Mouse (Mus musculus): ENCODE results near the gene Cdkn2c.
A peak's percentile ranks its signal among the peaks of the same experiment; 100 is the strongest.
"Not testable (repeated sequence)": the region's sequence is repeated elsewhere in the genome, so short reads cannot be mapped to it uniquely, and the experiment has no call there.

Gene Cdkn2c

DNA sequence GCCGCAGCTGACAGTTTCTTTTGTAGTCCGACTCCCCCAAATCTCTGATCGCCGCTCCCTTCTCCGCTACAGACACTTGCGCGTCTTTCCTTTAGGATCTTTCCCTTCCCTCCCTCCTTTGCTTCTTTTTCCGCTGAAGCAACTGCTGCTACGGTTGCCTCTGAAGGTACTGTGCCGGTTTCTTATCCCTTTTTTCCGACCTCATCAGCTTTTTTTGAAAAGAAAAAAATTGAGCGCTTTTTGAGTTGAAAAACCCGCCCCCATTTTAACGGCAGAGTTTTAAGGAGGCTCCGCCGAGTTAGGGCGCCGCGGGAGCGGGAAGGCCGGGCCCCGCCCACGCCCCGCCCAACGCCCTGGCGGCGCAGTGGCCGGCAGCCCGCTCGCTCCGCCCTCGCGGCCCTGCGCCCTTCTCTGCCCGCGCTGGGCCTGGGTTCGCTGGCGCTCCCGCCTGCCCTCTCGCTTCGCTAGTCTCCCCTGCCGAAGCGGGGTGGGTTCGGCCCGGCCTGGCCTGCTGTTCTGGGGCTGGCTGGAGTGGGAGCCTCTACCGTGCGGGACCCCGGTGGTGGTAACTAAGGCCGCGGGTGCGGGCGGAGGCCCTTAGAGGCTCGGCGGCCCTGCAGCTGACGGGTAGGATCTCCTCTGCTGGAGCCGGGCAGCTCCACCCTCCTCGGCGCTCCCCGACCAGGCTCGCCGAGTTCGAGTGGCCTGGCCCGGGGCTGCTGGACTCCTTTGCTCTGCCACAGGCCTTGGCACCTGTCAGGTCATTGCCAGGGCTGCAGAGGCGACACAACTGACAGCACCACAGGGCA is at the start of gene Cdkn2c:
Gene Cdkn2c (minus strand): TSS at position 729 of the 809 bp plus-strand sequence.
- peak; percentile 92 for DNase-seq (ENCODE audit: extremely low read depth, insufficient read length, low spot score)

DNA sequence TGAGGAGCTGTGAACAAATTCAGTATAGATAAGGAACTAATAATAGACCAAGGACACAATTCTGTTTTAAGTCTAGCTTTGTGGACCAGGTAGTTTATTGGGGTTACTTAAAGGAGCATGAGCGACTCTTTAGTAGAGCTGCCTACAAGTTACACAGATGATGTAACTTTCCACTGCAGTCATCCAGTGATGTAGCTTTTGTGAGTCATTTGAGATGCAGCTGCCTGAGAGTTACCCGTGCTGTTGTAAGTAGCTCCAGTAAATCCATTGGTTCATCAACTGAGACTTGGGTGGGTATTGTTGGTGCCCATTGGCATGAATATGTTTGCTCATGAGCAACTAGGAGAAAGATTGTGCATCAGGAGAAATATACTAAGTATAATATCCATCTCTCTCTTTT is 38.4 kb upstream of the Cdkn2c start:
- no peak for DNase-seq (ENCODE audit: extremely low read depth, insufficient read length, low spot score)

DNA sequence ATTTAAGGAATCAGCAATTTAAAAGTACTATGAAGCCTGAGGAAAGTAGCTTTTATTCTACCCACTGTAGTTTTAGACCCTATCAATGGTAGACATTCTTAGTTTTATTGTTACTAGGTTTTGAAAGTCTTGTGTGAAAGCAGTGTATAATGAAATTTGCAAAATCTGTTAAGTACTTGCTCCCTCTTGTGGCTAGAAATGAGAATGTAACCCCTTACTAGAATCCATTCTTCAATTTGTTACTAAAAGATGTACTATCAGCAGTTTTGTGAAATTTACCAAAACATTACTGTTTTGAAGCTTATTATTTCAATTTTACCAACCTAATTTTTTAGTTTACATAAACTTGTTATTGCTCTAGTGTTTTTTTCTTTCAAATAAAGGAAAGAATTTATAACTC is 36.6 kb upstream of the Cdkn2c start:
- no peak for DNase-seq (ENCODE audit: extremely low read depth, insufficient read length, low spot score)

DNA sequence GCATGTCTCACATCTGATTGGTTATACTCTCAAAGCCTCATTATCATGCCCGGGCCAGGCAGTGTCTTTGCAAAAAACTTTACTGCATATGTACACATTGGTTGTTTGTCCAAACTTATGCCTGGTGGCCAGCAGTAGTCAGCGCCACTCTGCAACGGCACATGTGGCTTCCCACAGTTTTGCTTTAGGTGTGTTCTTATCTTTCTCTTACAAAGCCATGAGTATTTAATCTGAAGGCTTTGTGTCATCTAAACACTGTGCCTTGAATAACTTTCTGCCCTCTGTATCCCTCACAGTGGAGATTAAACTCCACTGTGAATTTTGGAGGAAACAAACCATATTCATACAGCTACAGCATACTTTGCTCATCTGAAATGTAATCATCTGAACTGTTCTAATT is 33.7 kb upstream of the Cdkn2c start:
- not testable (repeated sequence) for DNase-seq (ENCODE audit: extremely low read depth, insufficient read length, low spot score)

DNA sequence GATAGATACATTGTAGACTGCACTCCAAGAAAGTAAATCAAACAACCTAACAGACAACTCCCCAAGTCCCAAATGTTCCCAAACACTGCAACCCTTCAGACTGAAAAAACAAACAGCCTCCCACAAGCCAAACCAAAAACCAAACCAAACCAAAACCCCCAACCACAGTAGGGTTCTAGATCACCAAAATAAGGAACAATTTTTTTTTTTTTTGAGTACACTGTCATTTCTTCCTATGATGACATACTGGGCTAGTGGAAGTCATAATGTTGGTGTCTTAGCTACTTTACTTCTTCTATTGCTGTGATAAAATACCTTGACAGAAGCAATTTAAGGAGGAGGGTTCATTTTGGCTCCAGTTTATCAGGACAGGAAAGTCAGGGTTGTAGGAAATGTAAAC is 25.7 kb upstream of the Cdkn2c start:
- no peak for DNase-seq (ENCODE audit: extremely low read depth, insufficient read length, low spot score)

DNA sequence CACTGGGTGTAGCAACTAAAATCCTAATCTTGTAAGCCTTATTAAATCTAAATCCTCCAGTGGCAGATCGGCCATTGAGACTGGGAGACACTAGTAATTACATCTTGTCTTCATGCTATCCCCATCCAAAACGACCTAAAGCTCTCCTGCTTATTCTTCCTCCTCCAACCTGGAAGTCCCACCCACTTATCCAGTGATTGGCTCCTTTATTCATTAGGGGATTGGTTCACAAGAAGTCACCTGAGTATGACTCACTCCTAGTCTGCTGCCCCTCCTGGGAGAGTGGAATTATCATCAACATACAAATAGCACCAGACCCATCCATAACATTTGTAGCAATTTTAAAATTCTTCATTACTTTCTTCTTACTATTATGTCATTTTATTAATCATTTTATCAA is 16.6 kb upstream of the Cdkn2c start:
- no peak for DNase-seq (ENCODE audit: extremely low read depth, insufficient read length, low spot score)

DNA sequence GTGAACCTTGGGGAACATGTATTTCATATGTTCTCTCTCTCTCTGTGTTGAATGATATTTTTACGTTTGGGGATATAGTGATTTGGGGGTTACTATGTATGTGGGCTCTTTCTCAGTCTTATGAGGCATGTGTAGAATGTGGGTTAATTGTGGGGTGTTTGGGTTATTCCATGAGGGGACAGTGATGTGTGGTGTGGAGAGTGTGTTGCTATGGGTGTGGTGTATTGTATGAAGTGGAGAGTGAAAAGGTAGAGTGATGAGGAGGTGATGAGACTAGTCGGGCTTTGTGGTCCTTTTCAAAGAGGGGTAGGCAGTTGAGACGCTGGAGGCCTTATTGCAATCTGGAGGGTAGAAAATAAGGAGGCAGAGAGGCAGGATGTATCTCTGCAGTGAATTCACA is 10.2 kb upstream of the Cdkn2c start:
- DNase-seq (ENCODE audit: extremely low read depth, insufficient read length, low spot score): no peak

DNA sequence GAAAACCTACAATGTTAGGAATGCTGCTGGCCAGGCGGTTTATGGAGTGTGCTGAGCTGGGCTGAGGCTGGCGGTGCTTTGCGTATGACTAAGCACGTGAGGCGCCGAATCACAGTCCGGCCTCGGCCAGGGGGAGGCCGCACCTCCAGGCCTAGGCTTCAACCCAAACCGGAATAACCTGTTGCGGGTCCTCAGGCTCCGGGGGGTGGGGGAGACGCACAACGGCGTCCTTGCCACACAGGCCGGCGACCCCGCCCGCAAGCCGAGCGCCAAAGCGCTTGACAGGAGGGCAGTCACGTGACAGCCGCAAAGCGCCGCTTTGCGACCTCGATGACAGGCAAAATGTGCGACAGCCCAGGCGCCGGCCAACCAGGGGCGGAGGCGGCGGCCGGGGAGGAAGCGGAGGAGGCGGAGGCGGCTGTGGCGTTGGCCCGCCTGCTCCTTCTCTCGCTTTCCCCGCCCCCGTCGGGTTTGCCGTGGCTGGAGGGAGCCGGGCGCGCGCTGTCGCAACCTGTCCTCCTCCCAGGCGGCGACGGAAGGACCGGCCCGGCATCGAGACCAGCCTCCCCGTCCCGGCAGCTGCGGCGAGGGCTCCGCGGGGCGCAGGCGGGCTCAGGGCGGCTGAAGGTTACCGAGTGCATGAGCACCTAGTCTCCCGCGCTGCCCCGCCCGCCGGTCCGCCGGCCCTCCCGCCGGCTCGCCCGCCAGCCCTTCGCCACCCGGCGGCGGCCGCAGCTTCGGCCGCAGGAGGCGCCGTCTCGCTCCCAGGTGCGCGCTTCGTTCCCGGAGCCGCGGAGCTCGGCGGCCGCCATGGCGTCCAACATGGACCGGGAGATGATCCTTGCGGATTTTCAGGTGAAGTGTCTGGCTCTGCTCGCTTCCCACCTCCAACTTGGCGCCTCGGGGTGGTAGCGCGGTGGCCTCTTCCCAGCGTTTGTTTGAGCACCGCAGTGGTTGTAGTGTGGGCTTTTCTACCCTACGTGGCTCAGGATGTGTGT is 9.5 kb upstream of the Cdkn2c start, which contains the start of gene Faf1:
Gene Faf1 (plus strand): TSS at position 371 of the 998 bp plus-strand sequence.
- peak; percentile 99 for DNase-seq (ENCODE audit: extremely low read depth, insufficient read length, low spot score)

DNA sequence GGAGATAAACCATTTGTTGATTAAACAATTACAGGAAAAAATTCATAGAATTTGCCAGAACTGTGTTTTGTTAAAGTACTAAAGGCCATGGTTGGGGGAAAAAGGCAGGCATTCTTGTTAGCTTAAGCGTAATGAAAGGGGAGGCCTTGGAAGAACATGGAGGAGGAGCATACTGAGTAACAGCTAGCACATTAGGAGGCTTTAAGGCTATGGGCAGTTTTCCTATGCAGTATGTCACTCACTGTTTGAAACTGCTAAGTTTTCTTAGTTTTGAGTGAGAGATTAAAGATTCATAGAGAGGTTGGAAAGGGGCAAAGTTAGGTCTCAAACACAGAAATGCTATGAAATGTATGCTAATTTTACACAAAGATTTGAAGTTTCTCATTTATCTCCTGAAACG is 7.1 kb upstream of the Cdkn2c start:
- DNase-seq (ENCODE audit: extremely low read depth, insufficient read length, low spot score): no peak

DNA sequence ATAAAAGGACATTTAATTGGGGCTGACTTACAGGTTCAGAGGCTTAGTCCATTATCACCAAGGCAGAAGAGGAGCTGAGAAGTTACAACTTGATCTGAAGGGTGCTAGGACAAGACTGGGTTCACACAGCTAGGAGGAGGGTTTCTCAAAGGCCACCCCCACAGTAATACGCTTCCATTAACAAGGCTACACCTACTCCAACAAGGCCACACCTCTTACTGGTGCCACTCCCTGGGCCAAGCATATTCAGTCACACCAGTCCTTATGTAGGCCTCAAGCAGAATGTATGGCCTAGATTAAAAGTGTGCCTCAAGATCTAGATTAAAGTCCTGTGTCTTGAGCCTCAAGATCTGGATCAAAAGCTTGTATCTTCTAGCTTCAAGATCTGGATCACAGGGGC is 5.0 kb upstream of the Cdkn2c start:
- no peak for DNase-seq (ENCODE audit: extremely low read depth, insufficient read length, low spot score)

DNA sequence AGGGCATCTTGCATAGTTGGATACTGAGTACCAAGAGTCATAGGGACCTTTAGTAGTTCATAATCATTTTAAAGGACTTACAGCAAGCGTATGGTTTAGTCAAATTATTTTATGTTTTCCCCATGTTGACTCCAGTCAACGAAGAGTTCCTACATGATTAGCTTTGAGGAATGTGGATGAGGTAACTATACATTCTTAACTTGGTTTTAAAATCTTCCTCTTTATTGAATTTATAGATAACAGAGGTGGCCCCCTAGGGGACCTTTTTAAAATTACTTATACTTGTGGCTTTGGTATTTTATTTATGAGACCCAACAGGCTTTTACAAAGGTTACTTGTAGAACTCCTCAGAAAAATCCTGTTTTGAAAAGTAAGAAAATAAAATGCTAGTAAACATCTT is 3.2 kb upstream of the Cdkn2c start:
- DNase-seq (ENCODE audit: extremely low read depth, insufficient read length, low spot score): no peak

DNA sequence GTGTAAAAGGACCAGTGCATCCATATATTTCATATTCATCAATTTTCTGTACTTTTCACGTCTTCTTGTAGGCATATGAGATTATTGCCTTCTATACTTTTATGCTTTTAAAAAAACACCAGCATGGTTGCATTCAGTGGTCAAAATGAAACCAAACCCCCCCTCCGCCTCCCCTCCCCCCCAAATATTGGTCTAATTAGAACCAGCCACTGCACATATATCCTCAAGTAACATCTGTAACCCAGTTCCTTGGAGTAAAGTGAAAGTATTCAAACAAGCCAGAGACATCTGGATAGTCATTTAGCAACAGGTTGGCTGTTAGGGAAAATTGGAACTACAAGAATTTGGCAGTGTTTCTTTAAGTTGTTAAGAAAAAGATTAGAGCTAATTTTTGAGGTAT is 529 bp upstream of the Cdkn2c start:
- DNase-seq (ENCODE audit: extremely low read depth, insufficient read length, low spot score): no peak

DNA sequence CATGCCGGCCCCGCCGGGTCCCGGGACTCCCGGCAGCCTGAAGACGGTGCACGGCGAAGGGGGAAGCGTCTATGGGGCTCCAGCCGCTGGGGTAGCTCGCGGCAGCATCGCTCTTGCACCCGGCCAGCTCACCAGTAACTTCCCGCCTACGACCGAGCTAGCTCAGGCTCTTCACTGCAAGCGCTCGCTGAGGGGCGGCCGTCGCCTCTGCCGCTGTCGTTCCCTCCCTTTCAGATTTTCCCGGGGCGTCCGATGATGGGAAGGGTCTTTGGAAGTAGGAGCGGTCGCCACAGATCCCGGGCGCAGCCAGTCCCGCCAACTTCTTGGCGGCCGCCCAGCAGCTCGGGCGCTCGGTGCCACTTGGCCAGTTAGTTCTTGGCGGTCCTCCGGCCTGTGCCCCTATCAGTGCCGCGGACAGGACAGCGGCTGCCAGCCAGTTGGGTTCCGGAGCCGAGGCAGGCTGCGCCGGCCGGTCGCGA is 968 bp downstream of the Cdkn2c start:
- DNase-seq (ENCODE audit: extremely low read depth, insufficient read length, low spot score): peak; percentile 82

DNA sequence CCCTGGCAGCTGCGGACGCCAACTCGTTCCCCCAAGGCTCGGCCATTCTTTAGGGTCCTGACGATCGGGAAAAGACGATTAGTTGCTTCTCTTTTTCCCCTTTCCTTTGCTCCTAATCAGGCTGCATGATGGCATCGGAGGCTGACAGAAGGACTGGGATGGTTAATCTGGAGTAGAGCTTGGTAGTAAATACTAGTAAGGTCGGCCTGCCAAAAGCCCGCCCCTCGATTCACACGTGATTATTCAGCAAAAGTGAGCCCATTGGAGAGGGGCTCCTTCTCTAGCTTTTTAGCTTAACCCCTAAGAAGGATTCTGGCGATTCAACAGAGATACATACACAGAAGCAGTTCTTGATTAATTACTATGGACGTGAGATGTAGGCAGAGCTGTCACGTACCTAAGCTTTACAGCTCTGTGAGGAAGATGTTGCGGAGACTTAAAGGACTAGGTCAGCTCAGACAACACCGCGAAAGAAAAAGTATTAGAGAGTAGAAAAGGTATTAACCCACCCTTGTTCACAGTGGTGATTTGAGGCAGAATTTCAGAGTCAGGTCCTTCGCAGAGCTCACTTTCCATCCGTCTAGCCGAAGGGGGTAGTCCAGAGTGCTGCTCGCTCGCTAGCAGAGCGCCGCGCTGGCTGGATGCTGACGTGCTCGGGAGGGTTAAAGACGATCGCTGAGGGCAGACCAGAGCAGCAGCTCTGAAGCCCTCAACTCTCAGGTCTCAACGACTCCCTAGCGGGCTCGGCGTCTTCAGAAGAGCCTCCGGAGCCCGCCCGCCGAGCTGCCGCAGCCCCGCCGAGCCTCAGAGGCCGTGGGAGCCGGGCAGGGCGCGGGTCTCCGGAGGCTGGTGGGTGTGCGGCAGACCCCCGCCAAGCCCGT is 1.6 kb downstream of the Cdkn2c start:
- peak; percentile 65 for DNase-seq (ENCODE audit: extremely low read depth, insufficient read length, low spot score)

DNA sequence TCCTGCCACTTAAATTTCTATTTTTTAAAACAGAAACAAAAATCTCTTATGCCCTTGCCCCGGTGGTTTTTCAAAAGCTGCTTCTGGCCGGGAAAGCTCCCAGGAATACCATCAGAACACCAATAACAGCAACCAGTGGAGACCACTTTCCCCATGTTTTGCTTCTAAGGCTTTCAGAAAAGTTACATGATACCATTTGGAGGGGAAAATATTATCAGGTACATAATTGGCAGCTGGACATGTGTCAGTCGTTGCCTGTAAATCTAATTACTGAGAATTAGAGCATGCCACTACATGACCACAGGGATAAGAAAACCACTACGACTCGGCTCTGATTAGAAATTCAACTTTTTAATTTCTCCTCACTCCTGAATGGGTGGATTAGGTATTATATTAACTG is 2.9 kb downstream of the Cdkn2c start:
- DNase-seq (ENCODE audit: extremely low read depth, insufficient read length, low spot score): no peak

DNA sequence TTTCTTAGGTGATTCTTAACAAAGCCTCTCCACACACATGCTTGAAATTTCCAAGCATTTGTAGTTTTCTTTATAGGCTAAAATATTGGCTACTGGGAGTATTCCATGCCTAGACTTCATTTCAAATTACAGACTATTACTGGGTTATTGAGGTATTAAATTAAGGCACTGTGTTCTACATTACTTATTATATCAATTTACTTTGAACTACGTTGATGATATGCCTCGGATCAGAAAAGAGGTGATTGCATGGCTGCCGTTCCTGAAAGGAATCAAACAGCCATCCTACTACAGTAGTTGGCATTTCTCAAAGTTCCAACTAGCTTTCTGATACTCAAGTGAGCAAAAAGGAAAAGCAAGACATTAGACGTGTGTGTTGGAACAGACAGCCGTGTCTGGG is 4.7 kb downstream of the Cdkn2c start:
- no peak for DNase-seq (ENCODE audit: extremely low read depth, insufficient read length, low spot score)

DNA sequence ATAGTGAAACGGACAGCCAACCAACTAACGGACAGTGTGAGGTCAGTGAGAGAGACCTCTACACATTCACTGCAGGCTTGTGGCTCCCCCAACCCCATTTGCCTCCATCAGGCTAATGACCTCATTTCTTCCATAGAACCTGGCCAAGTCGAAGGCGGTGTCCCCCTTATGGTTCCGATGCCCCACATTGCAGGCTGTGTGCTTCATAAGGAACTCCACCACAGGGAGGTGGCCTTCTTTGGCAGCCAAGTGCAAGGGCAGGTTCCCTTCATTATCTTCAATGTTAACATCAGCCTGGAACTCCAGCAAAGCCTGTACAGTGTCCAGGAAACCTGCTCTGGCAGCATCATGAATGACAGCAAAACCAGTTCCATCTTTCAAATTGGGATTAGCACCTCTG is 5.8 kb downstream of the Cdkn2c start:
- no peak for DNase-seq (ENCODE audit: extremely low read depth, insufficient read length, low spot score)

DNA sequence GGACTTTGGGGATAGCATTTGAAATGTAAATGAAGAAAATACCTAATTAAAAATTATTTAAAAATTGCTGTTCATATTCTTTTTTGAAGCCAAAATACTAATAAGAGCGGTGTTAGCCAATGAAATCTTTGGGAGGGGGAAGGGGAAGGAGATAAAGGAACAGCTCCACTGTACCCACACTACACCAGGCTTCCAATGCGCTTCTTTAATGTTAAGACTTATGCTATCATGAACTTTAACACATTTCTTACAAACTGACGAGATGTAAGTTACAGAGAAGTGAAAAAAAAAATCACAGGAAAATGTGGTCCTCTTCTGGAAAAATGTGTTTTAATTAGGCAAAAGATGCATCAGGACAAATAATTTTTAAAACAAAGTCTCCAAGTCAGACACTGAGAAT is 6.4 kb downstream of the Cdkn2c start:
- no peak for DNase-seq (ENCODE audit: extremely low read depth, insufficient read length, low spot score)

DNA sequence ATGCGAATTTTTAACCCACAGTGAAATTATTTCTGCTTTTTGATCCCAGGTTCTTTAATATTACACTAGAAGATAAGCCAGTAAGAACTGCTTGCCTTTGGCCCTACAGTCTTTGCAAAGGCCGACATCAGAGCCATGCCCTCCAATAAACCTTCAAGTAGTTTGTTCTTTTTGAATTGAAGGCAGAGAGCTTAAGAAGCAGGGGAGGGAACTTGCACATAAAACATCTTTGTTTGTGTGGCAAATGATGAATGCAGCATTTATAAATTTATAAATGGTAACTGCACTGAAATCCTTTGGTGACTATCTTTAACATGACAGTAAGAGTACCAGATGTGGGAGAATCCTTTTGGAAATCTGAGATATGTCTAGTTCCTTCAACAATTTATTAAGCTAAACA is 7.4 kb downstream of the Cdkn2c start:
- DNase-seq (ENCODE audit: extremely low read depth, insufficient read length, low spot score): no peak

DNA sequence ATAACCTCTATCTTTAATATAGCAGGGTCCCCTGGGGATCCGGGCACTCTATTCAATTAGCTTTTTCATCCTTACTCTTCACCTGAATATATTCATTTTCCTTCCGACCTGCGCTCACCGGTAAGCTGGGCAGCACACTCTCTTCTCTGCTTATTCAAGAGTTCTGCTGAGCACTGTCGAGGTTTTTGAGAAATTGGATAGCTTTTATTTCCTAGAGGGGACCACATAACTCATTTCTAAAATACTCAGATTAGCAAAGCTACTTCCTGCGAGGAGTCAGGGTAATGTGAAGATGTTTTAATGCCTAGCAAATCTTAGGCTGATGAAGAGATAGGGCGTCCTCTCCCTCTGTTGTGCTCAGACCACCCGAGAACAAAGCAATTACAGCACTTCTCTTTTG is 8.2 kb downstream of the Cdkn2c start:
- DNase-seq (ENCODE audit: extremely low read depth, insufficient read length, low spot score): no peak

Measured in 3134 (cell line).